Mouse (Mus musculus): ENCODE results near the gene Fbxl12. TPM values are rescaled to one million over a fixed set of nuclear protein-coding genes. Genes with fewer than 3 reads are reported as not detected.
"Not testable (repeated sequence)": the region's sequence is repeated elsewhere in the genome, so short reads cannot be mapped to it uniquely, and the experiment has no call there.

The Fbxl12 gene
- polyA plus RNA-seq, 1 experiment from 2014 or later, result 16.0 TPM

DNA sequence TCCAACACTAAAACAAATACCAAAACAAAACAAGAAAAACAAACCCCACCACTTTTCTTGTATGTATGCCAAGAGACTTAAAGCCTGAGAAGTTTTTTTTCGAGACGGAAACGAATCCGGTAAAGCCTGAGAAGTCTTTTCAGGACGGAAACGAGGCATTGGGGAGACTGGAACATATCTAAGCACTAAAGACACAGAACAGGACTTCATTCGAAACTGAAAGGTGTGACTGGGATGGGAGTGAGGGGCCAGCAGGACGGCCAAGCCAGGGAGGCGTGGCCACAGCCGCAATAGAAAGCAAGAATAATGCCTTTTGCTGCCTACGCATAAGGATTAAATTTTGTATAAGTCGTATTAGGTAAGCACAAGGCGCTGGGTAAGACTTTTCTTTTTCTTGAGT lies 786 bp downstream of the Fbxl12 start:
- ATAC-seq (replicated peaks), result no peak
- no peaks in the 10 kb centered on the region for H3K9me3 ChIP-seq
- WGBS, result 11% methylated on average over 13 of the region's 13 CpGs
- H3K4me2 ChIP-seq, result peak overlapping the region; percentile 96
- peak overlapping the region; percentile 92 for H3K4me3 ChIP-seq
- H3K9ac ChIP-seq, result peak overlapping the region; percentile 75
- peak overlapping the region; percentile 86 for H3K27ac ChIP-seq
- H3K36me3 ChIP-seq (replicated peaks), result 0 out of 2 replicates have a peak, but pooled peaks cover 7% of the 10 kb centered on the region
- no peaks in the 10 kb centered on the region for H3K27me3 ChIP-seq (replicated peaks)
- H3K4me1 ChIP-seq, result peaks cover 50% of the 10 kb centered on the region

DNA sequence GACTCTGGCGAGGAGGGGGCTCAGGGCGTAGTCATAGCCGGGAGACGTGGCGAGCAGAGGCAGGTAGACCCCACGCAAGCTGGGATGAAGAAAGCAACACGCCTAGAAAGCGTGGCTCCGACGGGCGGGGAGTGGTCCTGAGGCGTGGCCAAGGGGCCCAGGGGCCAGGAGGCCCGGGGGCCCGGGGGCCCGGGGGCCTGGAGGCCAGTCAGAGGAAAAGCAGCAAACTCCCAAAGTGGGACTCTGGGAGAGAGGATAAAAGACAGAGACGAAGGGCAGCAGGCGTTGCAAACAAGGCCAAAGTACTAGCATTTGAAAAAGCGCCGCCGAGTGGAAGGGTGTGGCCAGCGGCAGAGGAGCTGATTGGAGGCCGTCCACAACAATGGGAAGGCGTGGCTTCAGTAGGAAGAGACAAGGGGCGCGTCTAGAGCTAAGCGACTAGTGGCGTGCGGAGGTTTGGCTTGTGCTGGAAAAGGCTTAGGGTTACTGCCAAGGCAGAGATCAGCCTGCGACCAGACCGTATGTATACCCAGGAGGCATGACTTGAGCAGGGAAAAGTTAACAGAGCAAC lies 1.6 kb downstream of the Fbxl12 start:
- peaks cover 50% of the 10 kb centered on the region for H3K4me1 ChIP-seq
- H3K9ac ChIP-seq, result peak overlapping the region; percentile 75
- H3K4me2 ChIP-seq, result peak overlapping the region; percentile 96
- under 1% methylated on average over 30 of the region's 30 CpGs for WGBS
- H3K4me3 ChIP-seq, result peak overlapping the region; percentile 92
- peaks cover 15% of the 10 kb centered on the region; the same call in 1 of the 2 replicates for H3K36me3 ChIP-seq (replicated peaks)
- ATAC-seq (replicated peaks), result peak; percentile 85
- H3K27ac ChIP-seq, result peak overlapping the region; percentile 86
- no peaks in the 10 kb centered on the region for H3K27me3 ChIP-seq (replicated peaks)
- H3K9me3 ChIP-seq, result no peaks in the 10 kb centered on the region

DNA sequence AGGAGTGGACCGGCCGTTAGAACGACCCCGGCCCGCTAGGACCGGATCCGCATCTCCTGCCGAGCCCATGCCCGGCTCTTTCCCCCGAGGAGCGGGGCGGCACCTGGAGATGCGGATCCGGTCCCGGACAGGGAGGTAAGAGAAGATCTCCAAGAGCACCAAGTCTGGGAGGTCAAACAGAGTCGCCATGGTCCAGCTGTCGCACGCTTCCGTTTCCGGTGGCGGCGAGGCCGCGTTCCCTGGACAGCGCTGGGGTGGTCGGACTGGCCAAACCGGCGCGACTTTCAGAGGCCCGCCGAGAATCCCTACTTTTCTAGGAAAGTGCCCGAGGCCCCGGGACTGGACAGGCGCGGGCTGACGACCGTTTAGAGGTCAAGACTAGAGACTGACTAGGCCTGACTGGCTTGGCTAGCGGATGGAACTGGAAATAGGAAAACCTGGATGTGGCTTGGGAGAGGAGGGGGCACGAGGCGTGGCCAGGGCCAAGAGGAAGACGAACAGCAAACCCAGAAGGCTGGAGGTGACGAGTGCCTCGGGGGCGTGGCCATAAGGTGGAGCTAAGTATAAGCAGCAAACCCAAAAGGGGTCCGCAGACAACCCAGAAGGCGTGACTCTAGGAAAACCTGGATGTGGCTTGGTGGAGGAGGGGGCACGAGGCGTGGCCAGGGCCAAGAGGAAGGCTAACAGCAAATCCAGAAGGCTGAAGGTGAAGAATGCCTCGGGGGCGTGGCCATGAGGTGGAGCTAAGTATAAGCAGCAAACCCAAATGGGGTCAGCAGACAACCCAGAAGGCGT lies 2.3 kb downstream of the Fbxl12 start, which contains the start of gene Ubl5:
Gene Ubl5, plus strand, starts transcription at position 778 of the 795 bp plus-strand sequence.
- under 1% methylated on average over 51 of the region's 51 CpGs for WGBS
- peak within 1 kb of the TSS; percentile 96 for H3K4me2 ChIP-seq
- H3K27me3 ChIP-seq (replicated peaks), result no peaks in the 10 kb centered on the region
- H3K36me3 ChIP-seq (replicated peaks), result peaks cover 16% of the 10 kb centered on the region; the same call in 1 of the 2 replicates
- peak within 1 kb of the TSS; percentile 92 for H3K4me3 ChIP-seq
- H3K9ac ChIP-seq, result peak within 1 kb of the TSS; percentile 75
- H3K4me1 ChIP-seq, result peaks cover 50% of the 10 kb centered on the region
- H3K9me3 ChIP-seq, result no peaks in the 10 kb centered on the region
- H3K27ac ChIP-seq, result peak within 1 kb of the TSS; percentile 86
- ATAC-seq (replicated peaks), result peak; percentile 93

DNA sequence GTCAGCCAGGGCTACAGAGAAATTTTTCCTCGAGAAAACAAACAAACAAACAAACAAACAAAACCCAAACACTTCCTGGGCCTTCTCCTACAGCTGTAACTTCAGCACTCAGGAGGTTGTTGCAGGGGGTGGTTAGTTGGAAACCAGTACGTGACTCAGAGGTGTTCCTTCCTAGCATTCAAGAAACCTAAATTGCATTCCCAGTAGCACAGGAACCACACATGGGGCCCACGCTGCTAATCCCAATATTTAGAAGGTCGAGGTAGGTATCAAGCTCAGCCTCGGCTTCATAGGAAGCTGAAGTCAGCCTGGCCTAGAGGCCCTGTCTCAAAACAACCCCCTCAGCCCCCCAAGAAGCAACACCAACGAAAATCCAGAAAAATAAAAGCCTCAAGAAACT lies 3.1 kb downstream of the Fbxl12 start:
- H3K4me1 ChIP-seq, result peaks cover 46% of the 10 kb centered on the region
- 36% methylated on average over 6 of the region's 6 CpGs for WGBS
- no peaks in the 10 kb centered on the region for H3K9me3 ChIP-seq
- H3K4me2 ChIP-seq, result peak overlapping the region; percentile 96
- ATAC-seq (replicated peaks), result no peak
- peak overlapping the region; percentile 92 for H3K4me3 ChIP-seq
- no peaks in the 10 kb centered on the region for H3K27me3 ChIP-seq (replicated peaks)
- no peak overlapping the region for H3K27ac ChIP-seq
- peaks cover 13% of the 10 kb centered on the region; the same call in 1 of the 2 replicates for H3K36me3 ChIP-seq (replicated peaks)
- H3K9ac ChIP-seq, result peak overlapping the region; percentile 75

DNA sequence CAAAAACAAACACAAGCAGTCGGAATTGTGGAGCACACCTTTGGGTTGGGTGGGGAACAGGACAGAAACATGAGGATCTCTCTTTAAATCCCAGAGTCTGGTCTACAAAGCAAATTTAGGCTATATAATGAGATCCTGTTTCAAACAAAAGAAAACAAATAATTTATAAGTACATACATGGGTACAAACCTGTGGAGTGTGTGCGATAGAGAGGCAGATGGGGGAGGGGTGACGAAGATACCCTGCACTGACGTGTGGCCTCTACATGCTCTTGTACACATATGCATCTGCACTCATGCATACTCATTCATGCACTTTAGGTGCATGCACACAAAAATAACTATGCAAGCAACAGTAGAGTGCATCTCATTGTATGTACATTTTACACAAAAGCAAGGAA lies 5.1 kb downstream of the Fbxl12 start:
- H3K9me3 ChIP-seq, result no peaks in the 10 kb centered on the region
- H3K4me1 ChIP-seq, result peaks cover 31% of the 10 kb centered on the region
- H3K27me3 ChIP-seq (replicated peaks), result no peaks in the 10 kb centered on the region
- H3K27ac ChIP-seq, result no peak overlapping the region
- peaks cover 11% of the 10 kb centered on the region; the same call in 1 of the 2 replicates for H3K36me3 ChIP-seq (replicated peaks)
- H3K4me2 ChIP-seq, result no peak overlapping the region
- no peak for ATAC-seq (replicated peaks)
- WGBS, result 93% methylated on average over 4 of the region's 4 CpGs
- H3K4me3 ChIP-seq, result no peak overlapping the region
- H3K9ac ChIP-seq, result no peak overlapping the region

DNA sequence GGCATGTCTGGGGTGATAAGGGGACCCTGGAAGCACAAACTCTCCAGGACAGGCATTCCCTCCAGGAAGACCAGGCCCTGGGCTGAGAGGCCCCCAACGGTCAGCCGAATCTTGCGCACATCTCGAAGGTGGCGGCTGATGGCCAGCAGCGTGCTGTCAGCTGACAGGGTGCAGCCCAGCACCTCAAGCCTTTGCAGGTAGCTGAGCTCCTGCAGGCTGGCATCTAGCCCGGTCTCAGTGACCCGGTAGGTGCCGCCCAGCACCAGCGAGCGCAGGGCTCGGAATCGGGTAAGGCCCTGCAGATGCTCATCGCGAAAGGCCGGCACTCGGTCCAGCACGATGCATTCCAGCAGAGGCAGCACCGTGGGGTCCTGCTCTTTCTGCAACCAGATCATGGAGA lies 6.0 kb downstream of the Fbxl12 start:
- Histone ChIP-seq H3K9ac (no peak overlapping the region), H3K27me3 (replicated peaks) (no peaks in the 10 kb centered on the region), H3K4me2 (no peak overlapping the region), H3K4me3 (no peak overlapping the region), H3K4me1 (peaks cover 27% of the 10 kb centered on the region), H3K36me3 (replicated peaks) (peaks cover 11% of the 10 kb centered on the region; the same call in 1 of the 2 replicates), H3K27ac (no peak overlapping the region), H3K9me3 (no peaks in the 10 kb centered on the region)
- 95% methylated on average over 19 of the region's 19 CpGs for WGBS
- ATAC-seq (replicated peaks), result no peak

DNA sequence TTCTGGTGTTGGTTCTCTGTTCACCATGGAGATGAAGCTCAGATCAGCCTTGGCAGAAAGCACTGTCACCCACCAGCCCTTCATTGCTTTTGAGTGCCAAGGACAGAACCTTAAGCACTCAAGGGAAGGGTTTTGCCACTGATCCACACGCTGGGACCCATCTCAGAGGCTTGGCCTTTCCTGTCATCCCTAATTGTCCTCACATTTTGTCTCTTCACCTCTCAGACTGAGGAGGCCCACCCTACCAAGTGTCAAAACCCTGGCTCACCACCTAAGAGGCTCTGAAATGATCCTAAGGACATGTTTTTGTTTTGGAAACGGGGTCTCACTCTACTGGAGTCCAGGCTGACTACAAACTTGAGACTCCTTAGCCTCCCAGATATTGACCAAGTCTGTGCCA lies 7.8 kb downstream of the Fbxl12 start:
- ATAC-seq (replicated peaks), result no peak
- no peak overlapping the region for H3K9ac ChIP-seq
- peaks cover 19% of the 10 kb centered on the region for H3K4me1 ChIP-seq
- WGBS, result 84% methylated on average over 2 of the region's 2 CpGs
- no peaks in the 10 kb centered on the region for H3K27me3 ChIP-seq (replicated peaks)
- no peak overlapping the region for H3K4me2 ChIP-seq
- H3K36me3 ChIP-seq (replicated peaks), result peaks cover 11% of the 10 kb centered on the region; the same call in 1 of the 2 replicates
- H3K4me3 ChIP-seq, result no peak overlapping the region
- no peaks in the 10 kb centered on the region for H3K9me3 ChIP-seq
- H3K27ac ChIP-seq, result no peak overlapping the region

DNA sequence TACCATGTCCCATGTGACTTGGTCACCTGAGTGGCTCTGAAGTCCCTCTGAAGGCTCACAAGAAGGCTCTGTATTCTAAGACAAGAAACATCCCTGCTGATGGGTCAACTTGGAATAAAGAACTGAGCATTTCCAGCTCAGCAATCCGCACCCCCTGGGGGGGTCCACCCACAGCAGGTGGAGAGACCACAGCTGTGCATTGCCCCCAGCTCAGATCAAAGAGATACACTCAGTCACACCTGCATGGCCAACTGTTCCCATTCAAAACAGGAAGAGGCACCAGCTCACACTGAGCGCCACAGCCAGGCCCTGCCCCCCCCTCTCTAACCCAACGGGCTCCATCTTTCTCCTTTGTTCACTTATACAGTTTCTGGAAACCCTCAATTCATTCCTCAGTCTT lies 8.3 kb downstream of the Fbxl12 start:
- no peak for ATAC-seq (replicated peaks)
- Histone ChIP-seq H3K9ac (no peak overlapping the region), H3K27ac (no peak overlapping the region), H3K4me1 (peaks cover 15% of the 10 kb centered on the region), H3K27me3 (replicated peaks) (no peaks in the 10 kb centered on the region), H3K4me2 (no peak overlapping the region), H3K4me3 (no peak overlapping the region), H3K9me3 (no peaks in the 10 kb centered on the region), H3K36me3 (replicated peaks) (peaks cover 11% of the 10 kb centered on the region; the same call in 1 of the 2 replicates)
- 83% methylated on average over 3 of the region's 3 CpGs for WGBS

DNA sequence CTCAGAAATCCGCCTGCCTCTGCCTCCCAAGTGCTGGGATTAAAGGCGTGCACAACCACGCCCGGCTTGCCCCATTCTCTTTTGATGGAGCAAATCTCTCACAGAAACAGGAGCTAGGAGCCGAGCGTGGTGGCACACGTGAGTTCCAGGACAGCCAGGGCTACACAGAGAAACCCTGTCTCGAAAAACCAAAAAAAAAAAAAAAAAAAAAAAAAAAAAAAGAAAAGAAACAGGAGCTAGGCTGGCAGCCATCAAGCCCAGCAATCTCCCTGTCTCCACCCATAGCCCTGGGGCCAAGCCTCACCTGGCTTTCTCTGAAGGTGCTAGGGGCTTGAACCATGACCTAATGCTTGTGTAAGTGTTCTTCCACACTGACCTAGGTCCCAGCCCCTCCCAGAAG lies 8.9 kb downstream of the Fbxl12 start:
- H3K4me1 ChIP-seq; ATAC-seq (replicated peaks); H3K9me3 ChIP-seq; H3K4me2 ChIP-seq; H3K27ac ChIP-seq; H3K27me3 ChIP-seq (replicated peaks); H3K4me3 ChIP-seq; H3K9ac ChIP-seq: not testable (repeated sequence)
- WGBS, result 92% methylated on average over 8 of the region's 8 CpGs
- H3K36me3 ChIP-seq (replicated peaks), result peaks cover 11% of the 10 kb centered on the region; the same call in 1 of the 2 replicates

DNA sequence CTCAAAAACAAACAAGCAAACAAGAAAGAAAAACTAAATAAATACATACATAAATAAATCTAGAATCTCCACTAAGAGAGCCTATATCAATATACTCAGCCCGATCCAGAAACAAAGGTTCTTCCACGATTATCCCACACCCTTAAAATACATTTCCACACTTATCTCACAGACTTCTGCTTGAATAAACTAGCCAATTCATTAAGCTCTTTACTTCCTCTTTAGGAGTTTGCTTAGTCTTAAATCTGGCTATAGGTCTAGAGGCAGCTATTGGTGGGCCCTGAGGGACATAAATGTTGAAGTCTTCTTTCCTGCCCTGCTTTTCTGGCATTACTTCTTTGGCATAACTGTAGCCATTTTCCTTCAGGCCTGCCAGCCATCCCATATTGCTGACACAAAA lies 13.2 kb downstream of the Fbxl12 start:
- Histone ChIP-seq H3K36me3 (replicated peaks) (no peaks in the 10 kb centered on the region), H3K9ac (no peak overlapping the region), H3K4me1 (no peaks in the 10 kb centered on the region), H3K27ac (no peak overlapping the region), H3K4me3 (no peak overlapping the region), H3K27me3 (replicated peaks) (no peaks in the 10 kb centered on the region), H3K9me3 (no peaks in the 10 kb centered on the region), H3K4me2 (no peak overlapping the region)
- WGBS, result 94% methylated on average over 2 of the region's 2 CpGs
- ATAC-seq (replicated peaks), result no peak

DNA sequence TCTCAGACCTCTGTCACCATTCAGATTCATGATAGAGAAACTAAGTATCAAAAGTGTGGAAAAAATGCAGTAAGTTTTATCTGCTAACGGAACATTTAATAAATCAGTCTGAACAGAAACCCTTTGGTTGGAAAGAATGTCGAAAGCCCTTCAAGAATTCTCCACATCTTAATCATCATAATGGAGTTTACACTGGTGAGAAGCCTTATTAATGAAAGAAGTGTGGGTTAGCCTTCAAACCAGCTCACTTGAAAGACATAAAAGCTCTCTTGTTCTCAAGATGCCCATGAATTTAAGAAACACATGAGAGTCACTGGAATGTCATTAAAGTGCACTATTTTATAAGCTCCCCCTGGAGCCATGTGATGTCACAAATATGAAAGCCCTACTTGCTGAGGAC lies 27.9 kb downstream of the Fbxl12 start:
- Histone ChIP-seq H3K9ac (no peak overlapping the region), H3K4me3 (no peak overlapping the region), H3K9me3 (no peaks in the 10 kb centered on the region), H3K36me3 (replicated peaks) (peaks cover 3% of the 10 kb centered on the region; the same call in 1 of the 2 replicates), H3K27me3 (replicated peaks) (no peaks in the 10 kb centered on the region), H3K4me1 (no peaks in the 10 kb centered on the region), H3K27ac (no peak overlapping the region), H3K4me2 (no peak overlapping the region)
- ATAC-seq (replicated peaks), result no peak
- WGBS, result 93% methylated on average over 2 of the region's 2 CpGs

DNA sequence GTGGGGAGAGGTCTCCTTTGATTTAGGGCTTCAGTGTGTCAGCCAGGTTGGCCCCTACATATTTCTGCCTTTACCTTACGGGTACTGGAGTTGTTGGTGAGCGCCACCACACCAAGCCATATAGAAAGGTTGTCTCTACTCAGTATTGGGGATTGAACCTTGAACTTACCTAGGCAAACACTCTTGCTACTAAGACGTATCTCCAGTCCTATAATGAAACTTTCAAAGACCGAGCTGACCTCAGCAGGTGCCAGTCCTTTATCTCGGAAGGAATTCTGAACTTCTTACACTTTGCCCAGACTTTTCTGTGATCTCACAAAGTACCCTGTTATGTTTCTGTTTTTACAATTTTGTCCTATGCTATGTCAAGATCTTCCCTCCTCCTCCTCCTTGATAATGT lies 32.6 kb downstream of the Fbxl12 start:
- no peak overlapping the region for H3K4me3 ChIP-seq
- H3K4me2 ChIP-seq, result no peak overlapping the region
- H3K27ac ChIP-seq, result no peak overlapping the region
- ATAC-seq (replicated peaks), result no peak
- no peaks in the 10 kb centered on the region; the same call in 1 of the 2 replicates for H3K36me3 ChIP-seq (replicated peaks)
- WGBS, result 86% methylated on average over 5 of the region's 5 CpGs
- H3K27me3 ChIP-seq (replicated peaks), result no peaks in the 10 kb centered on the region
- peaks cover 5% of the 10 kb centered on the region for H3K4me1 ChIP-seq
- H3K9ac ChIP-seq, result no peak overlapping the region
- no peaks in the 10 kb centered on the region for H3K9me3 ChIP-seq
